Mouse (Mus musculus): ENCODE measurements at regions not wholly inside any gene's neighbourhood (a gene's known extent, or its start where the extent isn't known, plus 50 kb on each side); places are given as distances from the start of the nearest gene placed in this dataset.

- TF ChIP-seq POLR2A (IDR thresholded peaks at IDR 0.05; ENCODE audit: borderline replicate concordance, extremely low read depth, low read depth, low read length): no peak
- TF ChIP-seq CTCF (IDR thresholded peaks at IDR 0.05; ENCODE audit: insufficient read depth, low read length): no peak
Observed at GRCm38 (mm10) chr12:77895508-77895907, 298.5 kb upstream of the Gm6657 start.

Measured in lung, adult 2 months (tissue).